Mouse (Mus musculus): ENCODE results near the gene Parp11. TPM values are rescaled to one million over a fixed set of nuclear protein-coding genes. Genes with fewer than 3 reads are reported as not detected.

The Parp11 gene
- polyA plus RNA-seq, 1 experiment from 2014 or later: 10.6 TPM

- H3K9me3 ChIP-seq (ENCODE audit: low read length): no peaks in the 10 kb centered on the region
- ATAC-seq: peak; percentile 99
- no peaks in the 10 kb centered on the region for H3K36me3 ChIP-seq (ENCODE audit: insufficient read depth, low read length)
- peak overlapping the region; percentile 80 for H3K4me2 ChIP-seq (replicated peaks; ENCODE audit: low read depth, low read length)
- DNase-seq (ENCODE audit: low spot score): peak; percentile 94
- peak overlapping the region; percentile 81 for H3K27ac ChIP-seq (ENCODE audit: low read length)
- H3K9ac ChIP-seq (replicated peaks; ENCODE audit: low read depth): peak overlapping the region; percentile 64
- WGBS: 1% methylated on average over 62 of the region's 70 CpGs
- H3K27me3 ChIP-seq (replicated peaks; ENCODE audit: insufficient read depth, low read length): no peaks in the 10 kb centered on the region
- 0 out of 2 replicates have a peak, but pooled peaks have one; percentile 33 for TF ChIP-seq EP300 (IDR thresholded peaks at IDR 0.05)
- TF ChIP-seq CTCF (IDR thresholded peaks at IDR 0.05): no peak
- peak overlapping the region; percentile 77 for H3K4me3 ChIP-seq (ENCODE audit: low read depth, low read length)
- H3K4me1 ChIP-seq (ENCODE audit: insufficient read depth, low read depth, low read length): peaks cover 7% of the 10 kb centered on the region; the same call in 1 of the 2 replicates
Measured at GRCm38 (mm10) chr6:127453407-127454343, 7.0 kb downstream of the Parp11 start.

- H3K27ac ChIP-seq (ENCODE audit: low read length): 0 out of 2 replicates have a peak overlapping the region, but pooled peaks have one; percentile 81
Measured at GRCm38 (mm10) chr6:127454344-127454707, 7.7 kb downstream of the Parp11 start.

GRCm38 (mm10) chr6:127454809-127455208 is 8.2 kb downstream of the Parp11 start:
- no peak for TF ChIP-seq CTCF (IDR thresholded peaks at IDR 0.05)
- TF ChIP-seq EP300 (IDR thresholded peaks at IDR 0.05): peak; percentile 67
- no peaks in the 10 kb centered on the region for H3K27me3 ChIP-seq (replicated peaks; ENCODE audit: insufficient read depth, low read length)
- DNase-seq (ENCODE audit: low spot score): peak; percentile 43
- no peaks in the 10 kb centered on the region for H3K36me3 ChIP-seq (ENCODE audit: insufficient read depth, low read length)
- H3K4me3 ChIP-seq (ENCODE audit: low read depth, low read length): no peak overlapping the region
- H3K9me3 ChIP-seq (ENCODE audit: low read length): no peaks in the 10 kb centered on the region
- WGBS: 62% methylated on average over 6 of the region's 6 CpGs
- ATAC-seq: no peak
- H3K4me2 ChIP-seq (replicated peaks; ENCODE audit: low read depth, low read length): peak overlapping the region; percentile 80; the same call in 1 of the 2 replicates
- H3K27ac ChIP-seq (ENCODE audit: low read length): no peak overlapping the region
- H3K4me1 ChIP-seq (ENCODE audit: insufficient read depth, low read depth, low read length): peaks cover 7% of the 10 kb centered on the region; the same call in 1 of the 2 replicates
- no peak overlapping the region for H3K9ac ChIP-seq (replicated peaks; ENCODE audit: low read depth)

More at GRCm38 (mm10) chr6:127454344-127454707, 7.7 kb downstream of the Parp11 start:
- WGBS: 24% methylated on average over 10 of the region's 10 CpGs
- Histone ChIP-seq H3K9ac (replicated peaks; ENCODE audit: low read depth) (peak overlapping the region; percentile 64), H3K36me3 (ENCODE audit: insufficient read depth, low read length) (no peaks in the 10 kb centered on the region), H3K4me2 (replicated peaks; ENCODE audit: low read depth, low read length) (peak overlapping the region; percentile 80), H3K9me3 (ENCODE audit: low read length) (no peaks in the 10 kb centered on the region), H3K4me1 (ENCODE audit: insufficient read depth, low read depth, low read length) (peaks cover 7% of the 10 kb centered on the region; the same call in 1 of the 2 replicates), H3K27me3 (replicated peaks; ENCODE audit: insufficient read depth, low read length) (no peaks in the 10 kb centered on the region), H3K4me3 (ENCODE audit: low read depth, low read length) (peak overlapping the region; percentile 77)
- DNase-seq (ENCODE audit: low spot score) (peak; percentile 27), ATAC-seq (no peak)
- no peak for TF ChIP-seq CTCF (IDR thresholded peaks at IDR 0.05)
- 0 out of 2 replicates have a peak, but pooled peaks have one; percentile 7 for TF ChIP-seq EP300 (IDR thresholded peaks at IDR 0.05)

GRCm38 (mm10) chr6:127455440-127455839 is 8.8 kb downstream of the Parp11 start:
- Histone ChIP-seq H3K9me3 (ENCODE audit: low read length) (no peaks in the 10 kb centered on the region), H3K9ac (replicated peaks; ENCODE audit: low read depth) (no peak overlapping the region), H3K4me1 (ENCODE audit: insufficient read depth, low read depth, low read length) (peaks cover 7% of the 10 kb centered on the region; the same call in 1 of the 2 replicates), H3K27ac (ENCODE audit: low read length) (no peak overlapping the region), H3K27me3 (replicated peaks; ENCODE audit: insufficient read depth, low read length) (no peaks in the 10 kb centered on the region), H3K36me3 (ENCODE audit: insufficient read depth, low read length) (no peaks in the 10 kb centered on the region), H3K4me3 (ENCODE audit: low read depth, low read length) (no peak overlapping the region), H3K4me2 (replicated peaks; ENCODE audit: low read depth, low read length) (no peak overlapping the region)
- ATAC-seq: no peak
- DNase-seq (ENCODE audit: low spot score): no peak
- 93% methylated on average over 4 of the region's 4 CpGs for WGBS
- TF ChIP-seq CTCF (IDR thresholded peaks at IDR 0.05) (peak; percentile 49), EP300 (IDR thresholded peaks at IDR 0.05) (no peak)

- Histone ChIP-seq H3K4me3 (ENCODE audit: low read depth, low read length) (no peak overlapping the region), H3K36me3 (ENCODE audit: insufficient read depth, low read length) (no peaks in the 10 kb centered on the region), H3K9me3 (ENCODE audit: low read length) (no peaks in the 10 kb centered on the region), H3K4me1 (ENCODE audit: insufficient read depth, low read depth, low read length) (peaks cover 7% of the 10 kb centered on the region; the same call in 1 of the 2 replicates), H3K27me3 (replicated peaks; ENCODE audit: insufficient read depth, low read length) (no peaks in the 10 kb centered on the region), H3K9ac (replicated peaks; ENCODE audit: low read depth) (no peak overlapping the region), H3K27ac (ENCODE audit: low read length) (no peak overlapping the region), H3K4me2 (replicated peaks; ENCODE audit: low read depth, low read length) (no peak overlapping the region)
- WGBS: 90% methylated on average over 2 of the region's 2 CpGs
- ATAC-seq: no peak
- DNase-seq (ENCODE audit: low spot score): no peak
- TF ChIP-seq EP300 (IDR thresholded peaks at IDR 0.05) (no peak), CTCF (IDR thresholded peaks at IDR 0.05) (no peak)
Measured at GRCm38 (mm10) chr6:127456769-127457168, 10.1 kb downstream of the Parp11 start.

- no peak overlapping the region for H3K9ac ChIP-seq (replicated peaks; ENCODE audit: low read depth)
- H3K27me3 ChIP-seq (replicated peaks; ENCODE audit: insufficient read depth, low read length): no peaks in the 10 kb centered on the region
- H3K36me3 ChIP-seq (ENCODE audit: insufficient read depth, low read length): no peaks in the 10 kb centered on the region
- peak; percentile 96 for ATAC-seq
- peaks cover under 1% of the 10 kb centered on the region; the same call in 1 of the 2 replicates for H3K4me1 ChIP-seq (ENCODE audit: insufficient read depth, low read depth, low read length)
- peak; percentile 93 for DNase-seq (ENCODE audit: low spot score)
- H3K9me3 ChIP-seq (ENCODE audit: low read length): no peaks in the 10 kb centered on the region
- H3K27ac ChIP-seq (ENCODE audit: low read length): no peak overlapping the region
- H3K4me2 ChIP-seq (replicated peaks; ENCODE audit: low read depth, low read length): no peak overlapping the region
- no peak overlapping the region for H3K4me3 ChIP-seq (ENCODE audit: low read depth, low read length)
- no peak for TF ChIP-seq CTCF (IDR thresholded peaks at IDR 0.05)
- peak; percentile 79 for TF ChIP-seq EP300 (IDR thresholded peaks at IDR 0.05)
- 67% methylated on average over 2 of the region's 2 CpGs for WGBS
Measured at GRCm38 (mm10) chr6:127459776-127460175, 13.1 kb downstream of the Parp11 start.

All from lung, postnatal 0 days (tissue).